Comparison of ENCODE assay signal across 8 mouse cellular contexts in genomic region chr1:75251112-75251970, GRCm38 (mm10). TPM values are rescaled to one million over a fixed set of nuclear protein-coding genes. Genes with fewer than 3 reads are reported as not detected.
DNase-seq lines count a peak whose midpoint lies in the region; ATAC-seq and TF ChIP-seq lines count a peak whose summit lies in the region.

No protein-coding gene starts in this region.

- no peaks in the 10 kb centered on the region for H3K27me3 ChIP-seq in ES-Bruce4 (ENCODE audit: control insufficient read depth, insufficient read depth, low read length, poor library complexity, severe bottlenecking)

- no peak for TF ChIP-seq POLR2A in ES-Bruce4 (IDR thresholded peaks at IDR 0.05; ENCODE audit: insufficient read depth, low read length)

- peak; percentile 87 for ATAC-seq in erythroid progenitor cell, adult 5-6 weeks (replicated peaks; ENCODE audit: low FRiP score, poor library complexity, severe bottlenecking)
- ATAC-seq in megakaryocyte progenitor cell, adult 5-6 weeks (replicated peaks; ENCODE audit: poor library complexity): peak; percentile 80

- TF ChIP-seq EP300 in ES-Bruce4 (IDR thresholded peaks at IDR 0.05; ENCODE audit: insufficient read depth, low read depth, low read length): no peak

- intact Hi-C loops in heart, postnatal 14 days (cut with DNase I): loop anchor here (5.0 to 10.0 kb wide), 3 partner anchors 61 to 307 kb away; partner anchors contain the start of gene Abcb6

- H3K9ac ChIP-seq in ES-Bruce4 (ENCODE audit: low read depth, poor library complexity, severe bottlenecking): no peak overlapping the region

- peak overlapping the region; percentile 22; the same call in 1 of the 2 replicates for H3K4me3 ChIP-seq in ES-Bruce4 (ENCODE audit: low read depth, low read length)

- peaks cover 3% of the 10 kb centered on the region for H3K4me1 ChIP-seq in ES-Bruce4 (ENCODE audit: control insufficient read depth, insufficient read depth, low read length)

- H3K27ac ChIP-seq in ES-Bruce4 (ENCODE audit: insufficient read depth, low read length): no peak overlapping the region

- peak; percentile 89 for TF ChIP-seq CTCF in ES-Bruce4 (IDR thresholded peaks at IDR 0.05; ENCODE audit: low read depth, low read length)

- DNase-seq in c-Kit-negative CD71-positive TER-119-positive erythroid progenitor cells, embryonic 14.5 days (ENCODE audit: low read depth, low spot score): peak; percentile 69
- peak; percentile 82 to 88 for DNase-seq in heart, postnatal 14 days
- DNase-seq in kidney, postnatal 4 days: peak; percentile 84 to 89
- DNase-seq in right cerebral cortex, postnatal 10 days (ENCODE audit: low spot score in 2 of 2): peak; percentile 76 to 78
- DNase-seq in urinary bladder, postnatal 14 days (ENCODE audit: low spot score): peak; percentile 82

- no peaks in the 10 kb centered on the region for H3K9me3 ChIP-seq in ES-Bruce4 (replicated peaks; ENCODE audit: control insufficient read depth, insufficient read depth, low read length, poor library complexity, severe bottlenecking)

- no peaks in the 10 kb centered on the region for H3K36me3 ChIP-seq in ES-Bruce4 (ENCODE audit: control insufficient read depth, insufficient read depth, low read length, poor library complexity, severe bottlenecking)

RNA-seq across cellular contexts. Expression of gene Ptprn, which starts 13.0 kb away (rescaled TPM):
- 9.1 and 10.1 TPM in 2 replicates for polyA plus RNA-seq in ES-Bruce4 (2011; ENCODE audit: insufficient read depth, insufficient read length, low read depth, missing spikeins)
- total RNA-seq in erythroid progenitor cell, adult 5-6 weeks (2015; ENCODE audit: low replicate concordance): not detected in 2 replicates
- total RNA-seq in erythroid progenitor cell, adult 5-6 weeks (2017; ENCODE audit: low replicate concordance): not detected in 2 replicates
- under 1 TPM; 0.44 to 0.60 TPM for total RNA-seq in heart, postnatal 14 days (2021)
- 0.12 and 0.15 TPM in 2 replicates for total RNA-seq in megakaryocyte progenitor cell, adult 5-6 weeks (2015)
- 0.10 TPM in 1 of 2 replicates, not detected in the other for total RNA-seq in megakaryocyte progenitor cell, adult 5-6 weeks (2017)

RNA-seq across cellular contexts. Expression of gene Dnajb2, which starts 15.1 kb away (rescaled TPM):
- polyA plus RNA-seq in ES-Bruce4 (2011; ENCODE audit: insufficient read depth, insufficient read length, low read depth, missing spikeins): 18.9 and 23.8 TPM in 2 replicates
- 154 and 158 TPM in 2 replicates for total RNA-seq in erythroid progenitor cell, adult 5-6 weeks (2015; ENCODE audit: low replicate concordance)
- 356 and 386 TPM in 2 replicates for total RNA-seq in erythroid progenitor cell, adult 5-6 weeks (2017; ENCODE audit: low replicate concordance)
- total RNA-seq in heart, postnatal 14 days (2021): 10 to 100 TPM; 66.4 to 74.6 TPM
- 1.3 and 1.8 TPM in 2 replicates for total RNA-seq in megakaryocyte progenitor cell, adult 5-6 weeks (2015)
- 1.9 and 6.4 TPM in 2 replicates for total RNA-seq in megakaryocyte progenitor cell, adult 5-6 weeks (2017)

RNA-seq across cellular contexts. Expression of gene A630095N17Rik, which starts 19.4 kb away (rescaled TPM):
- not detected in 2 replicates for polyA plus RNA-seq in ES-Bruce4 (2011; ENCODE audit: insufficient read depth, insufficient read length, low read depth, missing spikeins)
- not detected in 2 replicates for total RNA-seq in erythroid progenitor cell, adult 5-6 weeks (2015; ENCODE audit: low replicate concordance)
- not detected in 2 replicates for total RNA-seq in erythroid progenitor cell, adult 5-6 weeks (2017; ENCODE audit: low replicate concordance)
- total RNA-seq in heart, postnatal 14 days (2021): not detected
- total RNA-seq in megakaryocyte progenitor cell, adult 5-6 weeks (2015): 0.56 and 1.2 TPM in 2 replicates
- 1.2 TPM in 1 of 2 replicates, not detected in the other for total RNA-seq in megakaryocyte progenitor cell, adult 5-6 weeks (2017)

RNA-seq across cellular contexts. Expression of gene Resp18, which starts 26.9 kb away (rescaled TPM):
- not detected in 2 replicates for polyA plus RNA-seq in ES-Bruce4 (2011; ENCODE audit: insufficient read depth, insufficient read length, low read depth, missing spikeins)
- total RNA-seq in erythroid progenitor cell, adult 5-6 weeks (2015; ENCODE audit: low replicate concordance): not detected in 2 replicates
- total RNA-seq in erythroid progenitor cell, adult 5-6 weeks (2017; ENCODE audit: low replicate concordance): not detected in 2 replicates
- not detected for total RNA-seq in heart, postnatal 14 days (2021)
- total RNA-seq in megakaryocyte progenitor cell, adult 5-6 weeks (2015): not detected in 2 replicates
- not detected in 2 replicates for total RNA-seq in megakaryocyte progenitor cell, adult 5-6 weeks (2017)

RNA-seq across cellular contexts. Expression of gene Tuba4a, which starts 31.7 kb away (rescaled TPM):
- polyA plus RNA-seq in ES-Bruce4 (2011; ENCODE audit: insufficient read depth, insufficient read length, low read depth, missing spikeins): 97.4 and 113 TPM in 2 replicates
- total RNA-seq in erythroid progenitor cell, adult 5-6 weeks (2015; ENCODE audit: low replicate concordance): 474 and 550 TPM in 2 replicates
- 246 TPM in 2 replicates for total RNA-seq in erythroid progenitor cell, adult 5-6 weeks (2017; ENCODE audit: low replicate concordance)
- total RNA-seq in heart, postnatal 14 days (2021): 100 to 1,000 TPM; 546 to 642 TPM
- 777 and 847 TPM in 2 replicates for total RNA-seq in megakaryocyte progenitor cell, adult 5-6 weeks (2015)
- 369 and 385 TPM in 2 replicates for total RNA-seq in megakaryocyte progenitor cell, adult 5-6 weeks (2017)

Comparison
In these comparisons a context has a peak if more than half of its experiments do, and no peak if none do; other contexts are left out.
1. RNA of gene Dnajb2, which starts 15.1 kb away (total RNA-seq): 154 to 386 TPM in erythroid progenitor cell, adult 5-6 weeks and 66.4 to 74.6 TPM in heart, postnatal 14 days; 1.3 to 6.4 TPM in megakaryocyte progenitor cell, adult 5-6 weeks; every median in the first group is over 4 times any median in the second.
2. Peak in every context shown above with its lines, with median percentiles within 50 percentile points of each other: DNase-seq.